Mouse (Mus musculus): ENCODE measurements around the gene Lce1a2. TPM values are rescaled to one million over a fixed set of nuclear protein-coding genes. Genes with fewer than 3 reads are reported as not detected.
"Not testable (repeated sequence)": the region's sequence is repeated elsewhere in the genome, so short reads cannot be mapped to it uniquely, and the experiment has no call there.

Gene Lce1a2
- not detected for total RNA-seq (2021)
- long read RNA-seq = 0 reads

DNA sequence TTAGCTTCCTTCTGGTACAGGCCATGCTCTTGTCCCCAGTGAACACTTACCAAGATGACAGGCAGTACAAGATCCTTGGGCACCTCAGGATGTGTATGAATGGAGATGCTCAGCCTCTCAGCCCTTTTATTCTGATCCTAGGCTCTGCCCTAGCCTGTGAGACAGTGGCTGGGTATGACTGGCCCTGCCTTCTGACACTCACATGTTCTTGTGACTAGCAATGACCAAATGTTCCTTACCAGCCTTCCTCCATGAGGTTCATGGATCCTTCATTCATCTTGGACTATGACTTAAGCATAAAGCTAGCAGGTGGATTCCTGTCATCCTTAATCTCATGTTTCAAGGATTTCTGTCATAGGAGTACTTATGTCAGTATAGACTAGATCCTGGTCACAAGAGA, at the start of gene Lce1a2:
TSS of gene Lce1a2 (minus strand) at position 101 of the 400 bp plus-strand sequence.
- DNase-seq (ENCODE audit: low spot score in 2 of 2) = no peak

DNA sequence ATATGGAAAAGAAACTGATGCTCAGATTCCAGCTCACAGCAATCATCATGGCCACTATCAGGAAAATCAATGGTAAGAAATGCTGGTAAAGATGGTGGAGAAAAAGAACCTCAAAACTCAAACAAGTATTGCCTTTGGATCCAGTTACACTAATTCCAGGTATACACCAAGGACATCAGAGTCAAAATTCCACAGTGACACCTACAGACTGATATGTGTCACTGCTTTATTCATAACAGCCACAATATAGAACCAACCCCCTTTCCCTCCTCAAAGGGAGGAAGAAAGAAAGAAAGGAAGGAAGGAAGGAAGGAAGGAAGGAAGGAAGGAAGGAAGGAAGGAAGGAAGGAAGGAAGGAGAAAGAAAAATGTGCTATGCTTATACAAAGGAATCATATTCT, 45.0 kb upstream of the Lce1a2 start:
- DNase-seq (ENCODE audit: low spot score in 2 of 2) = no peak

DNA sequence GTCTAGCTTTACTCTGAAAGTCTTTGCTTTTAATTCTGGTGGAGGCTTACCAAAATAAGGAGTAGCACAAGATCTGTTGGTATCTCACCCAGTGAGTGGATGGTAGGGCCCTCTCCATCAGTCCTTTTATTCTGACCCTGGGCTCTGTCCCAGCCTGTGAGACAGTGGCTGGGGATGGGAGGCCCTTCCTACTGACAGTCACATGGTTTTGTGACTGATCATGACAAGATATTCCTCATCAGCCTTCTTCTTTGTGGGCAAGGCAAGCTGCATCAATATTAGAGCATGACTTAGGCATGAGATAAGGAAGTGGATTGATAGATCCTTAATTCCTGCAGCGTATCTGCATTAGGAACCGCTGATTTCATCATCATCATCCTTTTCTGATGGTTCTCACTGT, 38.9 kb upstream of the Lce1a2 start, which contains the start of gene Lce1e:
TSS of gene Lce1e (minus strand) at position 101 of the 400 bp plus-strand sequence.
- DNase-seq (ENCODE audit: low spot score in 2 of 2) = no peak

DNA sequence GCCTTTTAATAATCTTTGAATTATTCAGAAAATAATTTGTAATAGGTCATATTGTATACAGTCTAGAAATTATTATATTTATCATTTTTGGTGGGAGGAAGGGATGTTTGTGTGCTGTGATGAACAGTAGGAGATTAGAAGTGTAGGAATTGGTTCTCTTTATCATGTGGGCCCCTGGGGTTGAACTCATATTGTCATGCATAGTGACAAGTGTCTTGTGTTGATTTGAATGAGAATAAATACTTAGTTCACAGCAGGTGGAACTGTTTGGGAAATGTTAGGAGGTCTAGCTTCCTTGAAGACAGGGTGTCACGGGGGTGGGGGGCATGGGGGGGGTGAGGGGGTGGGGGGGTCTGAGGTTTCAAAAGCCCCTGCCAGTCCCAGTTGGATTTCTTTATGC, 24.5 kb upstream of the Lce1a2 start:
- DNase-seq (ENCODE audit: low spot score in 2 of 2) = no peak

DNA sequence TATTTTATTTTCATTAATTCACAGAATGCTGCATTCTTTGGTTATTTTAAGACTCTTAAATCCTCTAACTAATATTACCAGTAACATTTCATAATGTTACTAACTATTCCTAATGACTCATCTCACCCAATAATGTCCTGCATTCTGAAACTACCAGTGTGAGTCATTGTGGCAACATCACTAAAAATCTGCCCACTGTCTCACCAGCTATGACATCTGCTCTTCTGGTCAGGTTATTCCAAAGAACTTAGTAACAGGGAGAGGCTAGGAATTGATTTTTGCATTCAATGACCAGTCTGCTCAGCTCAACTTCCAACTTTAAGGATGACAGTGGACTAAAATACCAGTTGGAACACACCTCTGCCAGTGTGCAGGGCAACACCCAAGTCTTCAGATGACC, 21.6 kb upstream of the Lce1a2 start:
- DNase-seq (ENCODE audit: low spot score in 2 of 2) = no peak

DNA sequence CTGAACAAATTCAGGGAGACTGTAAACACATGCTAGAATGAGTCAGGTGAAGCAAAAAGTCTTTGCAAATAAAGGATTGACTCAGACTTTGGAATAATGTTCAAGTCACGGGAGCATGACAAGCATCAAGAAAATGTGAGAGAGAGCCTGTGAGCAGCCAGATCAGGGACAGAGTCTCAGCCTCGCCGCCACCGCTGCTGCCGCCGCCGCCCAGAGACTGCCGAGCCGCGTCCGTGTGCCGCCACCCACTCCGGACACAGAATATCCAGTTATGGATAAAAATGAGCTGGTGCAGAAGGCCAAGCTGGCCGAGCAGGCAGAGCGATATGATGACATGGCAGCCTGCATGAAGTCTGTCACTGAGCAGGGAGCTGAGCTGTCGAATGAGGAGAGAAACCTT, 19.0 kb upstream of the Lce1a2 start:
- not testable (repeated sequence) for DNase-seq (ENCODE audit: low spot score in 2 of 2)

DNA sequence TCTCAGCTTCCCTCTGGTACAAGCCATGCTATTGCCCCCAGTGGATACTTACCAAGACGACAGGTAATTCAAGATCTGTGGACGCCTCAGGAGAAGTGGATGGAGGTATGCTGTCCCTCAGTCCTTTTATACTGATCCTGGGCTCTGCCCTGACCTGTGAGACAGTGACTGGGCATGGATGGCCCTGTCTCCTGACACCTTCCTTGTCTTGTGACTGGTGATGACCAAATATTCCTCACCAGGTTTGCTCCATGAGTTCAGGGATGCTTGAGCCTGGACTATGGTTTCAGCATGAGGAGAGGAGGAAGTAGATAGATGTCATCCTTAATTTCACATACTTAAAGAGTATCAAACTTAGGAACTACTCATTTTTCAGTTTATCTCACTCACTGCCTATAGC, 17.0 kb upstream of the Lce1a2 start, which contains the start of gene Lce1d:
TSS of gene Lce1d (minus strand) at position 101 of the 400 bp plus-strand sequence.
- DNase-seq (ENCODE audit: low spot score in 2 of 2) = no peak

DNA sequence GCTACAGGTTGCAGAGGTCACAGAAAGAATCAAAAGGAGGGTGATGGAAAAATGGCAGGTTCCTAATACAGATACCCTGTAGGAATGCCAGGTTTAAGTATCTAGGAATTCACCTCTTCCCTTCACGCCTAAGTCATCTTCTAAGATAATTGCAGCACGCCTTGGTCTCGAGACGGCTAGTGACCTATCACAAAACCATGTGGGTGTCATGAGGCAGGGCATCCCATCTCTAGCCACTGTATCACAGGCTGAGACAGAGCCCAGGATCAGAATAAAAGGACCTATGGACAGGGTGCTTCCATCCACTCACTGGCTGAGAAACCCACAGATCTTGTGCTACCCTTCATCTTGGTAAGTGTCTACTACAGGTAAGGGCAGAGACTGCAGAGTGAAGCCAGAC, 8.8 kb upstream of the Lce1a2 start, which contains the start of gene Lce1c:
TSS of gene Lce1c (plus strand) at position 301 of the 400 bp plus-strand sequence.
- DNase-seq (ENCODE audit: low spot score in 2 of 2) = no peak

DNA sequence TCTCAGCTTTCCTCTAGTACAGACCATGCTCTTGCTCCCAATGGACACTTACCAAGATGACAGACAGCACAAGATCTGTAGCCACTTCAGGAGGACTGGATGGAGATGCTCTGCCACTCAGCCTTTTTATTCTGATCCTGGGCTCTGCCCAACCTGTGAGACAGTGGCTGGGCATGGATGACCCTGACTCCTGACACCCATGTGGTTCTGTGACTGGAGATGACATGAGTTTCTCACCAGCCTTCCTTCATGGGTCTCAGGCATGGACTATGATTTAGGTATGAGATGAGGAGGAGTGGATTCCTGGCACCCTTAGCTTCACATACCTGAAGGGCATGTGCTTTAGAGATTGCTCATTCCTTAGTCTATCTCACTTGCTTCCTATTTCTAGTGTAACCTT, 13.3 kb downstream of the Lce1a2 start, which contains the start of gene Lce1b:
TSS of gene Lce1b (minus strand) at position 101 of the 400 bp plus-strand sequence.
- no peak for DNase-seq (ENCODE audit: low spot score in 2 of 2)

DNA sequence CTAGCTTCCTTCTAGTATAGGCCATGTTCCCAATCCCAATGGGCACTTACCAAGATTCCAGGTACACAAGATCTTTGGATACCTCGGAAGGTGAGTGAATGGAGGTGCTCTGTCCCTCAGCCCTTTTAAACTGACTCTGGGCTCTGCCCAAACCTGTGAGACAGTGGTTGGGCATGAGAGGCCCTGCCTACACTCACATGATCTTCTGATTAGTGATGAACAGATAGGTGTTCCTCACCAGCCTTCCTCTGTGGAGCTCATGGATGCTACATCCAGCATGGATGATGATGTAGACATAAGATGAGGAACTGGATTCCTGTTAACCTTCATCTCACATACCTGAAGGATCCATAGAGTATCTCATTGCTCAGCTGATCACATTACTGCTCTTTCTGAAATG, 21.9 kb downstream of the Lce1a2 start, which contains the start of gene Lce1a1:
TSS of gene Lce1a1 (minus strand) at position 101 of the 400 bp plus-strand sequence.
- DNase-seq (ENCODE audit: low spot score in 2 of 2) = no peak

DNA sequence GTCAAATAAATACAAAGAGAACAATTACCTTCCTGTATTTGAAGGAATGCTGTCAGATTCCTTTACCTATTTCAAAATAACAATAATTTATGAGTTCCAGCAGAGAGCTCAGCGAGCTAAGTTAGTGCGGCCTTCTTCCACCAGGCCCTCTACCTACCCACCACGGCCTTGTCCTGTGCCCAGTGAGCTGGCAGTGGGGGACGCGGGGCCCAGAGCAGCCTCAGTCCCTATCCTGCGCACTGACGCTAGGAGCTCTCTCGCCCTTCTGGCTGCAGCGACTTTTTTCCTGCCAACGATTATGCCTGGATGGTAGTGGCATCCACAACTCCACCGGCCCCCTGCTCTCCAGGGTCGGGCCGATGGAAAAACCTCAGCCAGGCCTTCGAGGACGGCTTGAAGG, 30.3 kb downstream of the Lce1a2 start:
- no peak for DNase-seq (ENCODE audit: low spot score in 2 of 2)

DNA sequence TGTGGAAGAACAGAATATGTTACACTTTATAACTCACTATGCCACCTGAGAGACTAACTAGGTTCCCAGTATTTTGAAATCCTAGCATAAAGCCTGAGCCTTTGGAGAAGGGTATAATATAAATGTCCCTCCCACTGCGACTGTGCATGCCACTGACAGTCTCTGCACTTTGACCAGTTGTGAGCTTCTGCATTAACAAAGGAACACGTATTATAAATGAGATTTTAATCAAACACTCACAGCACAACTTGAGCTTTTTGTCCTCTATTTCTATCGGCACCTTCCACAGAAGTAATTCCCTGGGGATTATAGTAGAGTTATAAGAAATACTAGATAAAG, 31.5 kb downstream of the Lce1a2 start:
- no peak for DNase-seq (ENCODE audit: low spot score in 2 of 2)

DNA sequence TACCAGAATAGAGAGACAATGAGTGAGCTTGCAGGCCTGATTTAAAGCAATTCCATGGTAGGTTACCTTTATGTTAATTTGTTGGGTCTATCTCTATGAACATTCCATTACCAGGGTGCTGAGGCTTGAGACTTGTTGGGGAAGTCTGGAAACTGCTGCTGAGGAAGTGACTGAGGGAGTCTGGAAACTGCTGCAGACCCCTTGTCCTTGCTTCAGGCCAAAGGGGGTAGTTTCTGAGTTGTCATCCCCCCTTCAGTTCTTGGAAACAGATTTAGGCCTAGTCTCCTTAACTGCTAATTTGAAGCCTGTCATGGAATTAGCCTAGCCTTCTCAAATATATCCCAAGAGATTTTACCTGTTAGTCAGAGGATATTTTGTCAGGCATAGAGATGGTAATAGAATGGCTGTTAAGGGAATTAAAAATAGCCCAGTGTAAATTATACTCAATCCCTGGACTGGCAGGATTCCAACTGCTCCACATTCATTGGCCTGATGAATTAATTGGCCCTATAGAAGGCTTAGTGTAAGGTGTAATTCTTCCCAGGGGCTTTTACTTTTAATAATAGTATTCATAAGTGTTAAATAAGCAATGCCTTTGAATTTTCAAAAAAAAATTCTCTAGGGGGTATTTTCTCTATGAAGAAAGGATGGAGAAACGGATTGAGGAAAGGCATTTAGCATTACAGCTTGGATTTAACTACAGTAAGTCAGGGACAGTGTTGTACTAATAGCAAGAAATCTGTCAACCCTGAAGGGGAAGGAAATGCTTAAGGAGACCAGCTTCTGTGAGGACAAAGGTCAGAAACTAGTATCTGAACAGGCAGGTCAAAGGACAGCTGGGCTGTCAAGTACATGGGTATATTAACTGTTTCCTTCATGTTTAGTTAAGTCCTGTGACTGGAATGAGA, 32.1 kb downstream of the Lce1a2 start:
- no peak for DNase-seq (ENCODE audit: low spot score in 2 of 2)

DNA sequence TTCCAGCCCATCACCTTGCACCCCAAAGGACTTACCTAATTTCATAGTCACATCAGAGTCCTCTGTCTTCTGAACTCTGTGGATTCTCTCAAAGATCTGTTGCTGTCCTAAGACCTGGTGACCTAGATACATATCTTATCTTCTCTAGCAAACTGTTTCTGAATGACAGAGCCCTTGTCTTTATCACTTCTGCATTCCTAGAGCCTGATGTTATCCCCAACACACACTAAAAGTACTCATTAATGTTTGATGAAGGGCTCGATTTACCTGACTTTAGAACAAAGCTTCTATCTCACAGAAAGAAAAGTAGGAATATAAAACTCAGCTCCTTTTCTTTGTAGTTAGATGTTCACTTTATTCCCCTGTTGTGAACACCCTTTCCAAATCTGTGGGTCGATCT, 48.6 kb downstream of the Lce1a2 start, which contains the start of gene Lce6a:
TSS of gene Lce6a (minus strand) at position 101 of the 400 bp plus-strand sequence.
- DNase-seq (ENCODE audit: low spot score in 2 of 2) = no peak

Other genes starting within 250 kb of the Lce1a2 start
- gene Gm9774, start 240.9 kb downstream of the Lce1a2 start, total RNA-seq (2021) = 1 to 10 TPM in 1 of 2 experiments, under 1 TPM in 1; 0.89 to 3.5 TPM
- not detected for gene Sprr2k, start 237.7 kb downstream of the Lce1a2 start, total RNA-seq (2021)
- not detected for gene Sprr1b, start 231.5 kb downstream of the Lce1a2 start, total RNA-seq (2021)
- gene Sprr3, start 211.6 kb downstream of the Lce1a2 start, total RNA-seq (2021) = not detected
- gene Sprr1a, start 184.4 kb downstream of the Lce1a2 start, total RNA-seq (2021) = not detected
- gene Sprr4, start 169.8 kb downstream of the Lce1a2 start, total RNA-seq (2021) = not detected
- gene 2310046K23Rik, start 135.8 kb downstream of the Lce1a2 start, total RNA-seq (2021) = not detected
- gene Ivl, start 96.6 kb downstream of the Lce1a2 start, total RNA-seq (2021) = not detected
- not detected for gene Smcp, start 81.3 kb downstream of the Lce1a2 start, total RNA-seq (2021)
- not detected for gene 2210017I01Rik, start 62.8 kb downstream of the Lce1a2 start, total RNA-seq (2021)
- not detected for gene Lce6a, start 48.7 kb downstream of the Lce1a2 start, total RNA-seq (2021)
- gene Lce1a1, start 22.0 kb downstream of the Lce1a2 start, total RNA-seq (2021) = not detected
- gene Lce1b, start 13.4 kb downstream of the Lce1a2 start, total RNA-seq (2021) = not detected
- gene Lce1c, start 8.9 kb upstream of the Lce1a2 start, total RNA-seq (2021) = not detected
- gene Lce1d, start 16.9 kb upstream of the Lce1a2 start, total RNA-seq (2021) = not detected
- not detected for gene Lce1e, start 38.8 kb upstream of the Lce1a2 start, total RNA-seq (2021)
- gene Lce1f, start 50.0 kb upstream of the Lce1a2 start, total RNA-seq (2021) = not detected
- gene Gm38119, start 68.8 kb upstream of the Lce1a2 start, total RNA-seq (2021) = not detected
- gene Lce1g, start 82.0 kb upstream of the Lce1a2 start, total RNA-seq (2021) = not detected
- gene Lce1h, start 94.8 kb upstream of the Lce1a2 start, total RNA-seq (2021) = not detected
- not detected for gene Lce1i, start 108.6 kb upstream of the Lce1a2 start, total RNA-seq (2021)
- gene Lce1j, start 120.2 kb upstream of the Lce1a2 start, total RNA-seq (2021) = not detected
- gene Lce1k, start 137.6 kb upstream of the Lce1a2 start, total RNA-seq (2021) = not detected
- not detected for gene Kprp, start 156.9 kb upstream of the Lce1a2 start, total RNA-seq (2021)
- gene Lce1l, start 181.0 kb upstream of the Lce1a2 start, total RNA-seq (2021) = not detected
- gene 2310050C09Rik, start 199.9 kb upstream of the Lce1a2 start, total RNA-seq (2021) = not detected